Mouse (Mus musculus): ENCODE data around the gene Scin. TPM values are rescaled to one million over a fixed set of nuclear protein-coding genes. Genes with fewer than 3 reads are reported as not detected.

Scin gene
- polyA plus RNA-seq, 1 experiment = 0.02 TPM

GRCm38 (mm10) chr12:40097449-40097848, 36.6 kb downstream of the Scin start:
- H3K36me3 ChIP-seq (ENCODE audit: control insufficient read depth) = no peaks in the 10 kb centered on the region
- TF ChIP-seq TAL1 (IDR thresholded peaks at IDR 0.05; ENCODE audit: low read length) (no peak), GATA1 (IDR thresholded peaks at IDR 0.05; ENCODE audit: low read length) (no peak)
- no peaks in the 10 kb centered on the region for H3K9me3 ChIP-seq (ENCODE audit: control insufficient read depth, low read length)
- H3K4me3 ChIP-seq (replicated peaks) = no peak overlapping the region
- H3K27me3 ChIP-seq (ENCODE audit: control insufficient read depth) = no peaks in the 10 kb centered on the region
- no peaks in the 10 kb centered on the region for H3K4me1 ChIP-seq (ENCODE audit: control insufficient read depth)

GRCm38 (mm10) chr12:40097023-40097422, 37.0 kb downstream of the Scin start:
- Histone ChIP-seq H3K36me3 (ENCODE audit: control insufficient read depth) (no peaks in the 10 kb centered on the region), H3K4me3 (replicated peaks) (no peak overlapping the region), H3K27me3 (ENCODE audit: control insufficient read depth) (no peaks in the 10 kb centered on the region), H3K9me3 (ENCODE audit: control insufficient read depth, low read length) (no peaks in the 10 kb centered on the region), H3K4me1 (ENCODE audit: control insufficient read depth) (no peaks in the 10 kb centered on the region)
- TF ChIP-seq GATA1 (IDR thresholded peaks at IDR 0.05; ENCODE audit: low read length) (no peak), TAL1 (IDR thresholded peaks at IDR 0.05; ENCODE audit: low read length) (no peak)

- TF ChIP-seq GATA1 (IDR thresholded peaks at IDR 0.05; ENCODE audit: low read length) (no peak), TAL1 (IDR thresholded peaks at IDR 0.05; ENCODE audit: low read length) (no peak)
- Histone ChIP-seq H3K36me3 (ENCODE audit: control insufficient read depth) (no peaks in the 10 kb centered on the region), H3K4me1 (ENCODE audit: control insufficient read depth) (no peaks in the 10 kb centered on the region), H3K9me3 (ENCODE audit: control insufficient read depth, low read length) (no peaks in the 10 kb centered on the region), H3K27me3 (ENCODE audit: control insufficient read depth) (no peaks in the 10 kb centered on the region), H3K4me3 (replicated peaks) (no peak overlapping the region)
Measured at GRCm38 (mm10) chr12:40096453-40096852, 37.6 kb downstream of the Scin start.

- Histone ChIP-seq H3K36me3 (ENCODE audit: control insufficient read depth) (no peaks in the 10 kb centered on the region), H3K4me1 (ENCODE audit: control insufficient read depth) (no peaks in the 10 kb centered on the region), H3K4me3 (replicated peaks) (no peak overlapping the region), H3K27me3 (ENCODE audit: control insufficient read depth) (no peaks in the 10 kb centered on the region), H3K9me3 (ENCODE audit: control insufficient read depth, low read length) (no peaks in the 10 kb centered on the region)
- no peak for TF ChIP-seq GATA1 (IDR thresholded peaks at IDR 0.05; ENCODE audit: low read length)
- no peak for TF ChIP-seq TAL1 (IDR thresholded peaks at IDR 0.05; ENCODE audit: low read length)
Measured at GRCm38 (mm10) chr12:40090017-40090416, 44.0 kb downstream of the Scin start.

GRCm38 (mm10) chr12:40085731-40086322, 48.2 kb downstream of the Scin start:
- Histone ChIP-seq H3K9me3 (ENCODE audit: control insufficient read depth, low read length) (no peaks in the 10 kb centered on the region), H3K36me3 (ENCODE audit: control insufficient read depth) (no peaks in the 10 kb centered on the region), H3K4me1 (ENCODE audit: control insufficient read depth) (no peaks in the 10 kb centered on the region), H3K4me3 (replicated peaks) (no peak overlapping the region), H3K27me3 (ENCODE audit: control insufficient read depth) (no peaks in the 10 kb centered on the region)
- TF ChIP-seq GATA1 (IDR thresholded peaks at IDR 0.05; ENCODE audit: low read length) (no peak), TAL1 (IDR thresholded peaks at IDR 0.05; ENCODE audit: low read length) (no peak)

- no peaks in the 10 kb centered on the region for H3K36me3 ChIP-seq (ENCODE audit: control insufficient read depth)
- TF ChIP-seq TAL1 (IDR thresholded peaks at IDR 0.05; ENCODE audit: low read length) (no peak), GATA1 (IDR thresholded peaks at IDR 0.05; ENCODE audit: low read length) (no peak)
- no peaks in the 10 kb centered on the region for H3K4me1 ChIP-seq (ENCODE audit: control insufficient read depth)
- no peaks in the 10 kb centered on the region for H3K9me3 ChIP-seq (ENCODE audit: control insufficient read depth, low read length)
- no peaks in the 10 kb centered on the region for H3K27me3 ChIP-seq (ENCODE audit: control insufficient read depth)
- H3K4me3 ChIP-seq (replicated peaks) = no peak overlapping the region
Measured at GRCm38 (mm10) chr12:40082453-40083238, 51.4 kb downstream of the Scin start.

- H3K4me1 ChIP-seq (ENCODE audit: control insufficient read depth) = no peaks in the 10 kb centered on the region
- TF ChIP-seq TAL1 (IDR thresholded peaks at IDR 0.05; ENCODE audit: low read length) (no peak), GATA1 (IDR thresholded peaks at IDR 0.05; ENCODE audit: low read length) (no peak)
- H3K27me3 ChIP-seq (ENCODE audit: control insufficient read depth) = no peaks in the 10 kb centered on the region
- no peaks in the 10 kb centered on the region for H3K36me3 ChIP-seq (ENCODE audit: control insufficient read depth)
- H3K4me3 ChIP-seq (replicated peaks) = no peak overlapping the region
- no peaks in the 10 kb centered on the region for H3K9me3 ChIP-seq (ENCODE audit: control insufficient read depth, low read length)
Measured at GRCm38 (mm10) chr12:40082048-40082447, 52.0 kb downstream of the Scin start.

- no peaks in the 10 kb centered on the region for H3K36me3 ChIP-seq (ENCODE audit: control insufficient read depth)
- H3K4me3 ChIP-seq (replicated peaks) = no peak overlapping the region
- no peaks in the 10 kb centered on the region for H3K27me3 ChIP-seq (ENCODE audit: control insufficient read depth)
- no peaks in the 10 kb centered on the region for H3K4me1 ChIP-seq (ENCODE audit: control insufficient read depth)
- H3K9me3 ChIP-seq (ENCODE audit: control insufficient read depth, low read length) = no peaks in the 10 kb centered on the region
- TF ChIP-seq TAL1 (IDR thresholded peaks at IDR 0.05; ENCODE audit: low read length) = no peak
Measured at GRCm38 (mm10) chr12:40073660-40074059, 60.4 kb downstream of the Scin start.

- H3K4me1 ChIP-seq (ENCODE audit: control insufficient read depth) = no peaks in the 10 kb centered on the region
- TF ChIP-seq GATA1 (IDR thresholded peaks at IDR 0.05; ENCODE audit: low read length) (no peak), TAL1 (IDR thresholded peaks at IDR 0.05; ENCODE audit: low read length) (no peak)
- no peaks in the 10 kb centered on the region for H3K9me3 ChIP-seq (ENCODE audit: control insufficient read depth, low read length)
- no peak overlapping the region for H3K4me3 ChIP-seq (replicated peaks)
- H3K36me3 ChIP-seq (ENCODE audit: control insufficient read depth) = no peaks in the 10 kb centered on the region
- H3K27me3 ChIP-seq (ENCODE audit: control insufficient read depth) = peaks cover under 1% of the 10 kb centered on the region; the same call in 1 of the 2 replicates
Measured at GRCm38 (mm10) chr12:40047024-40047423, 87.0 kb downstream of the Scin start.

All from erythroblast, embryonic 14.5 days (primary cell).